Mouse (Mus musculus) bone marrow macrophage, adult 2 months (primary cell): ENCODE measurements around the gene Gm10639.
"Not testable (repeated sequence)": the region's sequence is repeated elsewhere in the genome, so short reads cannot be mapped to it uniquely, and the experiment has no call there.

ENCODE experiments used
- CTCF ChIP-seq: IDR thresholded peaks from 2 replicates; pipeline ENCODE4 v1.5.1; 2012; ENCODE audit warnings: low read depth, mild to moderate bottlenecking, low read length, moderate library complexity
- POLR2A ChIP-seq: IDR thresholded peaks from 2 replicates; pipeline ENCODE4 v1.6.1; 2012; ENCODE audit warnings: mild to moderate bottlenecking, low read depth, low read length, borderline replicate concordance

DNA sequence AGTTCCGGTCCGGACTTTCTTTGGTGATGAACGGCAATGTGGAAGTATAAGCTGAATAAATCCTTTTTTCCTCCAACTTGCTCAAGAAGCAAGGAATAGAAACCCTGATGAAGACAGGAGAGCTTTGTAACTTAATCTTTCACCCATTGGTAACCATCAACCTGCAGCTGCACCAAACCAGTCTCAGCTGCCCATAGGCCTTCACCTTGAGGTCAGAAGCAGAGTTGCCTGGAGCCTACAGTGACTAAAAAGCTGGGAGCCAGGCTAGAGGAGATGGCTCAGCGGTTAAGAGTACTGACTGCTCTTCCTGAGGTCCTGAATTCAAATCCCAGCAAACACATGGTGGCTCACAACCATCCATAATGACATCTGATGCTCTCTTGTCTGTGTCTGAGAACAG, 52.8 kb downstream of the Gm10639 start:
- TF ChIP-seq POLR2A, CTCF: not testable (repeated sequence)
